Mouse (Mus musculus) ES-Bruce4 (cell line): Measurements from ENCODE around the gene Cgref1. TPM values are rescaled to one million over a fixed set of nuclear protein-coding genes. Genes with fewer than 3 reads are reported as not detected.

Experiments used
- H3K27ac ChIP-seq: 2 replicates; pipeline ENCODE4 v1.5.1; 2012; ENCODE audit warnings: low read length, inconsistent platforms; ENCODE audit not compliant: insufficient read depth
- H3K27me3 ChIP-seq: 2 replicates; pipeline ENCODE4 v1.6.1; 2012; ENCODE audit warnings: mild to moderate bottlenecking, low read length, inconsistent platforms; ENCODE audit not compliant: control insufficient read depth, poor library complexity, insufficient read depth, severe bottlenecking
- H3K36me3 ChIP-seq: 2 replicates; pipeline ENCODE4 v1.6.1; 2012; ENCODE audit warnings: inconsistent platforms, mild to moderate bottlenecking, low read length, moderate library complexity; ENCODE audit not compliant: control insufficient read depth, poor library complexity, insufficient read depth, severe bottlenecking
- H3K4me1 ChIP-seq: one replicate; pipeline ENCODE4 v1.8.1; 2011; ENCODE audit warnings: low read length; ENCODE audit not compliant: control insufficient read depth, insufficient read depth
- H3K4me3 ChIP-seq: 2 replicates; pipeline ENCODE4 v1.5.1; 2011; ENCODE audit warnings: low read depth, mild to moderate bottlenecking, low read length
- H3K9ac ChIP-seq: 2 replicates; pipeline ENCODE4 v1.6.1; 2012; ENCODE audit warnings: low read depth, mild to moderate bottlenecking, inconsistent platforms; ENCODE audit not compliant: poor library complexity, severe bottlenecking
- H3K9me3 ChIP-seq: replicated peaks from 2 replicates; pipeline ENCODE4 v1.6.1; 2012; ENCODE audit warnings: mild to moderate bottlenecking, low read length, inconsistent platforms; ENCODE audit not compliant: control insufficient read depth, poor library complexity, insufficient read depth, severe bottlenecking
- CTCF ChIP-seq: IDR thresholded peaks from one replicate; pipeline ENCODE4 v1.8.1; 2011; ENCODE audit warnings: low read depth, low read length
- EP300 ChIP-seq: IDR thresholded peaks from 2 replicates; pipeline ENCODE4 v1.6.1; 2011; ENCODE audit warnings: low read depth, low read length; ENCODE audit not compliant: insufficient read depth
- POLR2A ChIP-seq: IDR thresholded peaks from one replicate; pipeline ENCODE4 v1.8.1; 2011; ENCODE audit warnings: low read length; ENCODE audit not compliant: insufficient read depth
- polyA plus RNA-seq: library from polyadenylated mRNA; stranded (reverse); fragments of >200 nt; gene quantifications from 2 replicates; pipeline ENCODE4 v1.2.4, GENCODE M21; 2011; ENCODE audit warnings: low read depth; ENCODE audit not compliant: missing spikeins, insufficient read depth, insufficient read length

The Cgref1 gene
- polyA plus RNA-seq, 1 experiment, result 26.3 TPM

DNA sequence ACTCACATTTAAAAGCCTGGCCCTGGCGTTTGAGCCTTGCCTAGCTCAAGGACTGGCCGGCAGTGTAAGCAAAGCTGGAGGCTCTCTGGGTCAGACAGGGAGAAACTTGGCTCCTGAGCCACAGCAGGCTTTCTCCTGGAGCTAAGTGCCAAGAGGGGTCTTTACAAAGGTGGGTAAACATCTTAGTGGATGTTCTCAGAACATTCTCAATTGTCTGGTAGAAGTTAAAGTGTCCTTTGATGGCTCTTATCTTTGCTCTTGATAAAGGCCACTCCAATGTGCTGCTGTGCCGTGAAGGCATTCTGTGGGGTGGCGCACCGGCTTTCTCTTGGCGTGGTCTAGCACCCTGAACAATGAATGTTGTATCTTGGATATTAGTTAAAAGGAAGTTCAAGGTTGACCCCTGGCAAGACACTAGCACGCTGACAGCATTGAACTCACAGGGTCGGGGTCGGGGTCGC lies 22.8 kb downstream of the Cgref1 start:
- TF ChIP-seq CTCF, result no peak
- TF ChIP-seq EP300, result no peak
- no peak for TF ChIP-seq POLR2A
- no peaks in the 10 kb centered on the region for H3K27me3 ChIP-seq
- no peak overlapping the region for H3K4me3 ChIP-seq
- H3K4me1 ChIP-seq, result peaks cover 4% of the 10 kb centered on the region
- H3K9me3 ChIP-seq, result no peaks in the 10 kb centered on the region
- H3K9ac ChIP-seq, result peak overlapping the region; percentile 62; the same call in 1 of the 2 replicates
- H3K27ac ChIP-seq, result no peak overlapping the region
- no peaks in the 10 kb centered on the region for H3K36me3 ChIP-seq

DNA sequence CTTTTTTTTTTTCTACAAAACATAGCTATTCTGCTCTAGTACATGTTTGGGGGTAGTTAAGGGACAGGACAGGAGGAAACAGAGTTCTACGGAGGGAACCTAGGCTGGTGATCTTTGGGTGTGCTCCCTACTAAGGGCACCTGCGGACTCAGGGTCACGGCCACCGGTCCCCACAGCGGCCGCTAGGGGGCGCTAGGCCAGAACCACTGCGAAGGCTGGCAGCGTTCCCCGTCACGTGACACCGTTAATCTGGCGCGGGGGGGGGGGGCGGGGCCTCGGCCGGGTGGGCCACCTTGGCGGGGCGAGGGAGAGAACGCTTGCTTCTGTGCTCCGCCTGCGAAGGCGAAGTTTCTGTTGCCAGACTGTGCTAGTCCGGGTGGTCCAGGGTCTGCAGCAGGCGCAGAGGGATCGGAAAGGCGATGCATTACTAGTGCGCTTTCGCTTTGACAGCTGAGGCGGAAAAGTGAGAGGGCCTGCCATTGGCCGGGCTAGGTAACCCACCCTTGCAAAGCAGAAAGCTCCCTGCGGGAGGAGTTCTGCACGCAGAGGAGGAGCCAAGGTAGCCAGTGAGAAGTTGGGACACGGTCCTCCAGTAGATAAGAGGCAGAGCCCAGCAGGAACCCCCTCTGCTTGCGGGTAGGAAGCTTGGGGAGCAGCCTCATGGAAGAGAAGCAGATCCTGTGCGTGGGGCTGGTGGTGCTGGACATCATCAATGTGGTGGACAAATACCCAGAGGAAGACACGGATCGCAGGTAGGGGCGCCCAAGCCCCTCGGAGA lies 23.9 kb downstream of the Cgref1 start, which contains the start of gene Khk:
Khk (plus strand) TSS at position 176 of the 778 bp plus-strand sequence.
- H3K27ac ChIP-seq, result no peak within 1 kb of the TSS
- TF ChIP-seq POLR2A (peak; percentile 64), CTCF (peak; percentile 86), EP300 (0 out of 2 replicates have a peak, but pooled peaks have one; percentile 5)
- H3K27me3 ChIP-seq, result no peaks in the 10 kb centered on the region
- H3K9me3 ChIP-seq, result no peaks in the 10 kb centered on the region
- no peaks in the 10 kb centered on the region for H3K36me3 ChIP-seq
- peaks cover 4% of the 10 kb centered on the region for H3K4me1 ChIP-seq
- H3K4me3 ChIP-seq, result peak within 1 kb of the TSS; percentile 80
- H3K9ac ChIP-seq, result peak within 1 kb of the TSS; percentile 62

DNA sequence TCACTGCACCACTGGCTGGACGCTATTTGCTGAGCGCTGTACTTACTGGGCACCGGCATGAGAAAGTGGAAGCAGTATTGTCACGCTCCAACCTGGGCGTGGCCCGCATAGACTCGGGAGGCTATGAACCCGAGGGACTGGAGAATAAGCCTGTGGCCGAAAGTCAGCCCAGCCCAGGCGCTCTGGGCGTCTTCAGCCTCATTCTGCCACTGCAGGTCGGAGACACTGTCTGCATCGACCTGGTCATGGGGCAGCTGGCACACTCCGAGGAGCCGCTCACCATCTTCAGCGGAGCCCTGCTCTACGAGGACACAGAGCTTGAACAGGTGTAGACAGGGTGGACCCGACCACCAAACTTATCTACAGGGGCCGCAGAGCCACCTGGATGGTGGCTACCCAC lies 24.8 kb downstream of the Cgref1 start:
- Histone ChIP-seq H3K36me3 (no peaks in the 10 kb centered on the region), H3K9me3 (no peaks in the 10 kb centered on the region), H3K27ac (no peak overlapping the region), H3K4me1 (peaks cover 4% of the 10 kb centered on the region), H3K27me3 (no peaks in the 10 kb centered on the region), H3K9ac (0 out of 2 replicates have a peak overlapping the region, but pooled peaks have one; percentile 4), H3K4me3 (peak overlapping the region; percentile 21)
- no peak for TF ChIP-seq EP300
- TF ChIP-seq POLR2A, result no peak
- no peak for TF ChIP-seq CTCF

DNA sequence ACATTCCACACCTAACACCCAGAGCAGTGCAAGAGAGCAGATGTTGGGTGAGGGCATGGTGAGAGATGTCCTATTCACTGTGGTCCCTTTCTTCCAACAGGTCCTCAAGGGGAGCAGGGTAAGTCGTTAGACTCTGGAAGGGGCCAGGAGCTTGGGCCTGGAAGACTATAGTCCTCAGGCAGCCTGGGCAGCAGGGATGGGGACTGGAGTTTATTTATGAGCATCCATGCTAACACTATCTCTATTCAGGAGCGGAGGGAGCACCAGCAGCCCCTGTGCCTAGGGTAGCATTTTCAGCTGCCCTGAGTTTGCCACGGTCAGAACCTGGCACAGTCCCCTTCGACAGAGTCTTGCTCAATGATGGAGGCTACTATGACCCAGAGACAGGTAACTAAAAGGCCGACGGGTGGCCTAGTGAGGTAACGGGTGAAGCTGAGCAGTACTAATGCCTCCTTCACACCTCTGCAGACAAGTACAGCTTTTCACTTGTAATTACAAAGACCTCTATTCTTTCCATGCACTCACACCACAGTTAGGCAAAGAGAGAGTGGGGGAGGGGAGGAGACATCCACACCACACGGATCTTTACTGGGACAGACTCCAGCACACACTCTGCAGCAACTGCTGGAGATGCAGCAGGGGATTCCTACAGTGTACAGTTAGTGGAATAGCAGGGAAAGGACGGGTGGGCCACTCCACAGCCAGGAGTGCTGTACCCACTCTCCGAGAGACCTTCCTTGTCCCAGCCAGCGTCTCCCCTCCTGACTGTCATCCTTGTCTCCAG lies 25.4 kb downstream of the Cgref1 start:
- Histone ChIP-seq H3K27me3 (no peaks in the 10 kb centered on the region), H3K4me3 (peak overlapping the region; percentile 21; the same call in 1 of the 2 replicates), H3K9ac (0 out of 2 replicates have a peak overlapping the region, but pooled peaks have one; percentile 4), H3K4me1 (peaks cover 4% of the 10 kb centered on the region), H3K9me3 (no peaks in the 10 kb centered on the region), H3K27ac (no peak overlapping the region), H3K36me3 (no peaks in the 10 kb centered on the region)
- no peak for TF ChIP-seq EP300
- TF ChIP-seq CTCF, result no peak
- TF ChIP-seq POLR2A, result no peak

DNA sequence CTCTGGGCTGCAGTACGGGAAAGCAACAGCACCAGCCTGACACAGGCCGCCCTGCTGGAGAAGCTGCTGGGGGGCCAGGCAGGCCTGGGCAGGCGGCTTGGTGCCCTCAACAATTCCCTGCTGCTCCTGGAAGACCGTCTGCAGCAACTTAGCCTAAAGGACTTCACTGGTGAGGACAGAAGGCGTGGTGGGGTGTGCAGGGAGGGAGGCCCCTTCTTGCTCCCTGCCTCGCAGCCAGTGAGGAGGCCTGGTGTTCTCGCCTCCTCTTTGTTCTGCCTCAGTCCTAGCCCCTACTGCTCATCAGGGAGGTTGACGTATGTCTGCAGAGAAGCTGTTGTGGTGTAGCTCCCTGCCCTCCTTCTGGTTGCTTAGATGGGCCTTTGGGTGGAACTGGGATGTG lies 26.7 kb downstream of the Cgref1 start:
- peaks cover 4% of the 10 kb centered on the region for H3K4me1 ChIP-seq
- no peak for TF ChIP-seq EP300
- TF ChIP-seq POLR2A, result no peak
- no peak for TF ChIP-seq CTCF

More for the DNA sequence above, 26.7 kb downstream of the Cgref1 start:
- H3K4me3 ChIP-seq, result no peak overlapping the region
- H3K27me3 ChIP-seq, result no peaks in the 10 kb centered on the region
- H3K36me3 ChIP-seq, result no peaks in the 10 kb centered on the region
- no peak overlapping the region for H3K27ac ChIP-seq
- no peak overlapping the region for H3K9ac ChIP-seq
- no peaks in the 10 kb centered on the region for H3K9me3 ChIP-seq
